Mouse (Mus musculus): ENCODE data around the gene Dhx35. TPM values are rescaled to one million over a fixed set of nuclear protein-coding genes. Genes with fewer than 3 reads are reported as not detected.

Dhx35 gene
- 4.4 and 4.6 TPM in 2 replicates for polyA plus RNA-seq (2012; rRNA removed)
- polyA plus RNA-seq (2014; fragmentation: Nextera tagmentation; extraction: Ambion mirVana): 3.2 and 3.9 TPM in 2 replicates

- TF ChIP-seq EP300 (IDR thresholded peaks at IDR 0.05; ENCODE audit: low read depth): no peak
- TF ChIP-seq CTCF (IDR thresholded peaks at IDR 0.05; ENCODE audit: low read depth): no peak
- Histone ChIP-seq H3K9me3 (ENCODE audit: control insufficient read depth, low read length) (no peaks in the 10 kb centered on the region), H3K4me3 (ENCODE audit: insufficient read depth in 1 of 2, low read depth in 2 of 2, low read length in 2 of 2) (peak within 1 kb of the TSS; percentile 87 to 92), H3K27ac (peak within 1 kb of the TSS; percentile 85), H3K4me1 (replicated peaks; ENCODE audit: control insufficient read depth in 2 of 2, insufficient read depth in 2 of 2, low read length in 1 of 2) (peaks cover 12 to 14% of the 10 kb centered on the region in 2 experiments), H3K36me3 (replicated peaks; ENCODE audit: control insufficient read depth, insufficient read depth, low read depth) (no peaks in the 10 kb centered on the region), H3K9ac (replicated peaks) (peak within 1 kb of the TSS; percentile 81), H3K27me3 (ENCODE audit: control insufficient read depth, insufficient read depth, low read length) (no peaks in the 10 kb centered on the region), H3K4me2 (ENCODE audit: low read depth) (peak within 1 kb of the TSS; percentile 95)
- under 1% methylated on average over 33 of the region's 33 CpGs for WGBS (ENCODE audit: insufficient replicate concordance)
- DNase-seq (ENCODE audit: low read depth in 3 of 3, low spot score in 3 of 3) (peak; percentile 92 to 94 (median 92)), ATAC-seq (ENCODE audit: insufficient read depth) (peak; percentile 97)
These were observed at the start of gene Dhx35 for GRCm38 (mm10) chr2:158794494-158795004. Gene Dhx35 (plus strand): TSS chr2:158794807.

DNA sequence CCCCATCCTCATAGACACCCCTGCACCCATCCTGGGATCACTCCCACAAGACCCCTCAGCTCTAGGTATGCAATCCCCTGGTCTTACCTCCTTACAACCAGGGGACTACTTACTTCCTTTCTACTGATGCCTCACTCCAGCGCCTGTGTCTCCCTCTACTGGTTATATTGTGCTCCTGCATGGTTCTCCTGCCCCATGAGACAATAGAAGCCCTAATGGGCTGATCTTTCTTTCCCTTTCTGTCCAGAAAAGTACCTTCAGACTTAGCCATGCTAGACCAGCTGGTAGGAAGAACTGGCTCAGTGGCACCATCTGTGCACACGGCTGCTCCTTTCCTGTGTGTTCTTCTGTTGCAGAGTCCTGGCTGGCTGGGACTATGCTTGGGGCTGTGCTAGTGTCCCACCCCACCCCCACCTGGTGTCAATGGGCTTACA lies 49.5 kb upstream of the Dhx35 start:
- H3K9me3 ChIP-seq (ENCODE audit: control insufficient read depth, low read length): no peaks in the 10 kb centered on the region
- H3K4me3 ChIP-seq (ENCODE audit: insufficient read depth in 1 of 2, low read depth in 2 of 2, low read length in 2 of 2): no peak overlapping the region
- no peak for TF ChIP-seq EP300 (IDR thresholded peaks at IDR 0.05; ENCODE audit: low read depth)
- TF ChIP-seq CTCF (IDR thresholded peaks at IDR 0.05; ENCODE audit: low read depth): peak; percentile 75
- H3K27me3 ChIP-seq (ENCODE audit: control insufficient read depth, insufficient read depth, low read length): no peaks in the 10 kb centered on the region
- WGBS (ENCODE audit: insufficient replicate concordance): 7% methylated on average over 2 of the region's 2 CpGs
- no peaks in the 10 kb centered on the region for H3K36me3 ChIP-seq (replicated peaks; ENCODE audit: control insufficient read depth, insufficient read depth, low read depth)
- H3K4me1 ChIP-seq (replicated peaks; ENCODE audit: control insufficient read depth in 2 of 2, insufficient read depth in 2 of 2, low read length in 1 of 2): no peaks in the 10 kb centered on the region
- H3K9ac ChIP-seq (replicated peaks): no peak overlapping the region
- H3K4me2 ChIP-seq (ENCODE audit: low read depth): no peak overlapping the region
- DNase-seq (ENCODE audit: low read depth in 3 of 3, low spot score in 3 of 3) (no peak), ATAC-seq (ENCODE audit: insufficient read depth) (0 out of 2 replicates have a peak, but pooled peaks have one; percentile 11)
- H3K27ac ChIP-seq: no peak overlapping the region

DNA sequence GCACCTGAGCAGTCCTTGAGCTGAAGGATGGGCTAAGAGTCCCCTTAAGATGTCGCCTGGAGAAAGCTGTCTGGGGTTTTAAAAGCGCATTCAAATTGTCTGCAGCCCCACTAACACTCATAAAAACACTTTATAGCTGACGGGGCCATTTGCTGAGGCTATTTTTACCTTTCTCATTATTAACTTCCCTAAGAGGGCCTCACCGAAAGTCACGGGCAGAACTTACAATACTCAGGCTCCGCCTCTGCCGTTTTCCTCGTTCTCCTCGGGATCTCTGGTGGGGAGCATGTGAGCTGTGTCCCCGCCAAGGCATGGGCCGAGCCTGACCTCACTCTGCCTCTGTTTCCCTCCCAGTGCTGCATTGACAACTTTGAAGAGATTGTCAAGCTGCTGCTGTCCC lies 48.4 kb upstream of the Dhx35 start:
- H3K36me3 ChIP-seq (replicated peaks; ENCODE audit: control insufficient read depth, insufficient read depth, low read depth): no peaks in the 10 kb centered on the region
- no peaks in the 10 kb centered on the region for H3K4me1 ChIP-seq (replicated peaks; ENCODE audit: control insufficient read depth in 2 of 2, insufficient read depth in 2 of 2, low read length in 1 of 2)
- H3K4me3 ChIP-seq (ENCODE audit: insufficient read depth in 1 of 2, low read depth in 2 of 2, low read length in 2 of 2): no peak overlapping the region
- H3K4me2 ChIP-seq (ENCODE audit: low read depth): no peak overlapping the region
- no peak for TF ChIP-seq EP300 (IDR thresholded peaks at IDR 0.05; ENCODE audit: low read depth)
- no peak for TF ChIP-seq CTCF (IDR thresholded peaks at IDR 0.05; ENCODE audit: low read depth)
- no peaks in the 10 kb centered on the region for H3K9me3 ChIP-seq (ENCODE audit: control insufficient read depth, low read length)
- no peak overlapping the region for H3K9ac ChIP-seq (replicated peaks)
- ATAC-seq (ENCODE audit: insufficient read depth) (no peak), DNase-seq (ENCODE audit: low read depth in 3 of 3, low spot score in 3 of 3) (no peak)
- 50% methylated on average over 11 of the region's 11 CpGs for WGBS (ENCODE audit: insufficient replicate concordance)
- no peak overlapping the region for H3K27ac ChIP-seq
- H3K27me3 ChIP-seq (ENCODE audit: control insufficient read depth, insufficient read depth, low read length): no peaks in the 10 kb centered on the region

DNA sequence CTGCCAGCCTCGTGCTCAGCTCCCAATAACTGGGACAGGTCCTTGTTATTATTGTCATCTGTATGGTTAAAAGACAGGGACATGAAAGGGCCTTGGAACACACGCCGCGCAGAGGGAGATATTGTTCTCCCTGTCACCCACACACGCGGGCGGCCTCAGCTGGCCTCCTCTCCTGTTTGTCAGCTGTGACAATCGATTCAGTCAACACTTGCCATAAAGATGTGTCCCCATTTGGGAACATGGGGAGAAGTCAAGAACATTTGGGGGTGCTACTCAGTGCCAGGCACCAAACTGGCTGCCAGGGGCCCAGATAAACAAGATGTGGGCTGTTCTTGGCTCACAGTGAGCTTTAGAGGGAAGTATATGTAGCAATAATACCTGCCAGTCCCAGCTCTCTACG lies 45.2 kb upstream of the Dhx35 start:
- Histone ChIP-seq H3K27ac (no peak overlapping the region), H3K4me3 (ENCODE audit: insufficient read depth in 1 of 2, low read depth in 2 of 2, low read length in 2 of 2) (no peak overlapping the region), H3K9ac (replicated peaks) (no peak overlapping the region), H3K4me1 (replicated peaks; ENCODE audit: control insufficient read depth in 2 of 2, insufficient read depth in 2 of 2, low read length in 1 of 2) (no peaks in the 10 kb centered on the region), H3K27me3 (ENCODE audit: control insufficient read depth, insufficient read depth, low read length) (no peaks in the 10 kb centered on the region), H3K4me2 (ENCODE audit: low read depth) (no peak overlapping the region), H3K9me3 (ENCODE audit: control insufficient read depth, low read length) (no peaks in the 10 kb centered on the region), H3K36me3 (replicated peaks; ENCODE audit: control insufficient read depth, insufficient read depth, low read depth) (no peaks in the 10 kb centered on the region)
- TF ChIP-seq CTCF (IDR thresholded peaks at IDR 0.05; ENCODE audit: low read depth): no peak
- no peak for TF ChIP-seq EP300 (IDR thresholded peaks at IDR 0.05; ENCODE audit: low read depth)
- WGBS (ENCODE audit: insufficient replicate concordance): 78% methylated on average over 9 of the region's 9 CpGs
- DNase-seq (ENCODE audit: low read depth in 3 of 3, low spot score in 3 of 3) (no peak), ATAC-seq (ENCODE audit: insufficient read depth) (no peak)

DNA sequence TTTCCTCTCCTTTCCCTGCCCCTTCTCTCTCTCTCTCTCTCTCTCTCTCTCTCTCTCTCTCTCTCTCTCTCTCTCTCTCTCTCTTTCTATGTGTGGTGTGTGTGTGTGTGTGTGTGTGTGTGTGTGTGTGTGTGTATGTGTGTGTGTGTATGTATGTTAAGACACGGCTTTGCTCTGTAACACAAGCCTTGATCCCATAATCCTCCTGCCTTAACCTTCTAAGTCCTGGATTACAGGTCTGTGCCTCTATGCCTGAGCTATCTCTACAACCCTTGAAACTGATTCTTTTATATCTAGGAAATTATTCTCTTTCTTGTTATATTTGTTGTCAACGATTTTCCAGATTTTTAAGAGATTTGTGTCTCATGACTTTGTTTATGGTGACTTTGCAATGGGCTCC lies 34.4 kb upstream of the Dhx35 start:
- H3K9me3 ChIP-seq (ENCODE audit: control insufficient read depth, low read length): no peaks in the 10 kb centered on the region
- ATAC-seq (ENCODE audit: insufficient read depth) (no peak), DNase-seq (ENCODE audit: low read depth in 3 of 3, low spot score in 3 of 3) (no peak)
- H3K4me1 ChIP-seq (replicated peaks; ENCODE audit: control insufficient read depth in 2 of 2, insufficient read depth in 2 of 2, low read length in 1 of 2): 0 out of 4 replicates have a peak, but pooled peaks cover 0 to 2% of the 10 kb centered on the region in 2 experiments
- no peak overlapping the region for H3K9ac ChIP-seq (replicated peaks)
- no peak overlapping the region for H3K27ac ChIP-seq
- H3K27me3 ChIP-seq (ENCODE audit: control insufficient read depth, insufficient read depth, low read length): no peaks in the 10 kb centered on the region
- H3K36me3 ChIP-seq (replicated peaks; ENCODE audit: control insufficient read depth, insufficient read depth, low read depth): no peaks in the 10 kb centered on the region
- H3K4me3 ChIP-seq (ENCODE audit: insufficient read depth in 1 of 2, low read depth in 2 of 2, low read length in 2 of 2): no peak overlapping the region
- 60% methylated on average over 2 of the region's 2 CpGs for WGBS (ENCODE audit: insufficient replicate concordance)
- no peak overlapping the region for H3K4me2 ChIP-seq (ENCODE audit: low read depth)
- TF ChIP-seq EP300 (IDR thresholded peaks at IDR 0.05; ENCODE audit: low read depth): no peak
